Mouse (Mus musculus): ENCODE results near the gene Galt.

The Galt gene

DNA sequence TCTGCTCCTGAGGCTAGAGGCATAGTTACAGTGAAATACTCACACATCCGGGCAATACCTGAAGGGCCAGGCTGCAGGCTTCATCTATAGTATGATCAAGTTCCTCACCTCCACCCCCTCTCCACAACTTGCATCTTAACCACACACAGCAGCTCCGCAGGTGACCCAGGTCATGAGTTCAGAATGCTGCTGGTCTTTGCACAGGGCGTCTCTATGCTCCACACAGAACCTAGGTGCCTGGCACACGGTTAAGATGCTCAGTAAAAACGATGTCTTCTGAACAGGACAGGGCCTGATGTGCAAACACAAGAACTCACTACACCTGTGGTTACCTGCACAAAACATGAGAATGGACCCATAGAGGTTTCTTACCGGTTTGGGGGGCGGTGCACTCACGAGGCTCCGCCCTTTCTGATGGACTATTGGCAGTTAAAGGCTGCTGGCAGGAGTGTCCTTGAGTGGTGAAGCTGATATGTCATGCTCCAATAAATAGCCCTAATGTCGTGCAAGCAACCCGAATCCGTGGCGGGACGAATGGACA is at the start of gene Galt:
Gene Galt (plus strand): TSS at position 432 of the 541 bp plus-strand sequence.
- ATAC-seq (ENCODE audit: insufficient number of reproducible peaks, low FRiP score, low TSS enrichment): peak; percentile 52; the same call in 1 of the 2 replicates

DNA sequence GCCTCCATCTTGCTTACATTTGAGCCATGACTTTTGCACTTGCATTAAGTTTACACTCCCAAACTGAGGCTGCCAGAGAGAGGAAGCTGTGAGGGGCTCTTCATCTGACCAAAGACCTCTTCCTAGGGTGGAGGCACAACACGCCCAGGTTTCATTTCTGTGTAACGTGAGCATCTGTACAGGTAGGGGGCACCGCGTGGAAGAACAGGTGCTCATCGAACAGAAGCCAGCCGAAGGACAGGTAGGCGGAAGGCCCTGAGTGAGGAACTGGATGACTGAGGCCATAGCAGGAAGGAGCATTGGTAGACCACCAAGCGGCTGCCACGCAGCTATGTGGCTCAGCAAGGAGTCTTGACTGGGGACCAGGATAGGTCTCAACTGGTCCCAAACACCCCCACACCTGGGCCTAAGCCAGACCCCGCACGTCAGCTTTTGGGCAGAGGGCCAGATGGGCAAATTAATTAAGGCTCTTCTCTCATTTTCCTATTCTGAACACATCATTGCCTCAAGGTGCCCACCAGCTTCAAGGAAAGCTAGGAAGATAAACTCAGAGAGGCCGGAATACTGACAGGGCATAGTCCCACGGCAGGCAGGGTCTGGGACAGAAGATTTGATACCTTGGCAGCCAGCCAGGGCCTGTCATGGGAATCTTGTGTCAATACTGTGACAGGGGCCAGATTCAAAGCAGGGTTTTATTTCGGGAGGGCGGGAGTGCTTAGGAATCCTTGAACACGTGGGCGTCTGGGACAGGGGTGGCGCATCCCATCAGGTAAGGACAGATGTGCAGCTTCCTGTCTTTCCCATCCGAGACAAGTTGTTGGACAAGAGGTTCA is 48.9 kb upstream of the Galt start:
- ATAC-seq (ENCODE audit: insufficient number of reproducible peaks, low FRiP score, low TSS enrichment): no peak

DNA sequence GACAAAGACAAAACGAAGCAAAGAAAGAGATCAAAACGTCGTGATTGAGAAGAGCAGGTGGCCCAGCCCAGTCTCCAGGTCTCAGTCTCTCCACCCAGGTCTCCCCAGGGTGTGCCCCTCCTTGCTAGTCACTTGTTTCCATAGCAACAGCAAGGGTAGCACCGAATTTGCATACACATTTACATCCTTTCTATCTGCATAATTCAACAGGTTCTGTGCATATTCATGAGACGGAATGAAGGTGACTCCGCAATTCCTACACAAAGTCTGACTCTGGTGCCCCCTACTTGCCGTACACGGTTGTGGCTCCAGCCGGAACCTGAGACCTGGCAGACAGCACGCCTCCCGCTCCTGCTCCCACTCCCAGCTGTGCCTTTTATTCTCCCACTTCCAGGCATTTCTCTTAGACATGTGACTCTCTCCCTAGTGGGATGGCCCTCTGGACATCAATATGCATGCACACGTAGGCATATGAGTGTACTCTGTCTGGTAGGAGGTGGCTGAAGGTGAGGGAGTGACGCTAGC is 48.0 kb upstream of the Galt start:
- peak; percentile 59; the same call in 1 of the 2 replicates for ATAC-seq (ENCODE audit: insufficient number of reproducible peaks, low FRiP score, low TSS enrichment)

DNA sequence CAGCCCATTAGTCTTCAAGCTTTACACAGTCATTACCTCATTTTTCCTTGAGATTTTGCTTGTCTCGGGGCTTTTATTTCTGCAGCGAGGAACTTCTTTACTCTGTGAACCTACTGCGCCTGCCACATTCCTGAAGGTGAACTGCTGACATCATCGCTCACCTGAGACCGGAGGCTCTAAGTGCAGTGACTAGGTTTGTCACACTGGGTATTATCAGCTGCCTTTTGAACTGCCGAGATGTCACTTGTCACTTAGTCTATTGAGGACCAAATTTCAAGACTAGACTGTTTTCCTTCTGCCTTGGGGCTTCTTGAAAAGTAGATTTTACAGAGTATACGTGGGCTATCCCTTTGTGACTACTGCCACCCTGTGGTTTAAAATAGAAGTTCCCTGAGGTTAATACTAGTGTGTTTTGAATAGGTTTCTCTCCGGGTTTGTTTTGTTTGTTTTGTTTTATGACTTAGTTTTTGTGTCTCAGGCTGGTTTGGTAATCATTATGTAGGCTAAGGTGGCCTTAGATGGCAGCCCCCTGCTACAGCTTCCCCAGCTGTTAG is 46.8 kb upstream of the Galt start:
- no peak for ATAC-seq (ENCODE audit: insufficient number of reproducible peaks, low FRiP score, low TSS enrichment)

DNA sequence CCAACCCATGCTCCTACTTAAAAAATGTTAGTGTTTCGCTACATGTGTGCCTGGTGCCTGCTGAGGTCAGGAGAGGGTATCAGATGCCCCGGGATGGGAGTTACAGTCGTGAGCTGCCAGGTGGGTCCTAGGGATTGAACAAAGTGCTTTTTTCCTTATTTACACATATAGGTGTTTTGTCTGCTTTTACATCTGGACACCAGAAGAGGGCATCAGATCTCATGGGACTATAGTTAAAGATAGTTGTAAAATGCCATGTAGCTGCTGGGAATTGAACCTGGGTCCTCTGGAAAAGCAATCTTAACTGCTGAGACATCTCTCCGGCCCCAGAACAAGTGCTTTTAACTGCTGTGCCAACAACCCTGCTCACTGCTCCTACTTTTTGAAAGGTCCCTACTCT is 44.8 kb upstream of the Galt start:
- no peak for ATAC-seq (ENCODE audit: insufficient number of reproducible peaks, low FRiP score, low TSS enrichment)

DNA sequence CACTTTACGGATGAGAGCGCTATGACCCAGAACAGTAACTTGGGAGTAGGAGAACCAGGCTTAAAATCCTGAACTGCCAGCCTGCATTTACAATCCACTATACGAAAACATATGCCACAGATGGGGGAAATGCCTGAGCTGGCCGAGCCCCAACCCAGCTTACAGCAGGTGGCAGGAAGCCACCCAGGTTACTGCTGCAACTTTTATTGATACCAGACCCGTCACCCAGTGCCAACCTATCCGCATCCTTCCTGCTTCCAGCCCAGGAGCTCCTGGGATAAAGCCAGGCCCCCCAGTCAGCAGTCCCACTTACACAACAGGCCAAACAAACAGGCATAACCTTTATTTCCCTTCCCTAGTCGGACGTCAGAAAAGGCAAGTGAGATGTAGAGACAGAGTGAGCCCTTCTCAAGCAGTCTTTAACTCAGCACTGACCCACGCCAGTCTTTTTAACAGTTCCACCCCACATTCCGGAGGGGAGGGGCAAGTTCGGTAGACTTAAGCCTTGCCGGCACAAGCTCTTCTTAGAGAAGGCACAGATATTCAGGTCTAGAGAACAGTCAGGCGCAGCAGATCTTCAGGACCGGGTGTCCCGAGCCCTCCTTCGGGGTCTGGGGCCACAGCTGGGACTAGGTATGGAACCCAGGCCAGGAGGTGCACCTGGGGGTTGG is 43.2 kb upstream of the Galt start:
- no peak for ATAC-seq (ENCODE audit: insufficient number of reproducible peaks, low FRiP score, low TSS enrichment)

DNA sequence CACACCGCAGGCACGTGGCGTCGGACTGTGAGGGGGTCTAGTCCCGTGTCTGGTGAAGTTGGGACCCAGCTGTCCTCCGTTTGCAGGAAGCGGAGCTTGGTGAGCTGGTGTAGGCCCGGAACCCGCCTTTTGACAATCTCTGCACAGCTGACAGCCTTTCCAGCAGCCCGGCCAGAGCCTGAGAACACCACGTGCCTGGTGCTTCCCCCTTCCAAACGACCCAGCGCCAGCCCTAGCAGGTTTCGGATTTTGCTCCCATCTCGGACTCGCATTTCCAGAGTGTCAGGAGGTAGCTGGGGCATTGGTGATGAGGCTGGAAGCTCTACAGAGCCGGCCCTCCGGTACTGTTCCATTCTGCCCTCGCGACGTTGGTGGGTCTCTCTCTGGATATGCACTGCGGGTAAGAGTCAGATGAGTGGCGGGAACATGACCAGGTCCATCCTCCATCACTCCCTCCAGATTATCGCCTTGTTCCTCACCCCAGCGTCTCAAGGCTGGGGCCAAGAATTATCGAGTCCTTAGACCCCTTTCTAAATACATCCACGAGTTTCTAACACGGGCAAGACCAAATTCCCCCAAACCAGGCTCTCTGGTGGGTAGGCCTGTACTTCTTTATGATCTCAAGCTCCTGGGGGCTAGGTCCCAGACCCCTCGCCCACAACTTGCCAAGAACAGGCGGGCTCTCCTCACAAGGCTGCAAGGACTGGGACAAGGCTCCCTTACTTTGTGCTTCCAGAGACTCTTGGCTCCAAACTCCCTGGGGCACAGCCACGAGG is 42.4 kb upstream of the Galt start:
- ATAC-seq (ENCODE audit: insufficient number of reproducible peaks, low FRiP score, low TSS enrichment): no peak

DNA sequence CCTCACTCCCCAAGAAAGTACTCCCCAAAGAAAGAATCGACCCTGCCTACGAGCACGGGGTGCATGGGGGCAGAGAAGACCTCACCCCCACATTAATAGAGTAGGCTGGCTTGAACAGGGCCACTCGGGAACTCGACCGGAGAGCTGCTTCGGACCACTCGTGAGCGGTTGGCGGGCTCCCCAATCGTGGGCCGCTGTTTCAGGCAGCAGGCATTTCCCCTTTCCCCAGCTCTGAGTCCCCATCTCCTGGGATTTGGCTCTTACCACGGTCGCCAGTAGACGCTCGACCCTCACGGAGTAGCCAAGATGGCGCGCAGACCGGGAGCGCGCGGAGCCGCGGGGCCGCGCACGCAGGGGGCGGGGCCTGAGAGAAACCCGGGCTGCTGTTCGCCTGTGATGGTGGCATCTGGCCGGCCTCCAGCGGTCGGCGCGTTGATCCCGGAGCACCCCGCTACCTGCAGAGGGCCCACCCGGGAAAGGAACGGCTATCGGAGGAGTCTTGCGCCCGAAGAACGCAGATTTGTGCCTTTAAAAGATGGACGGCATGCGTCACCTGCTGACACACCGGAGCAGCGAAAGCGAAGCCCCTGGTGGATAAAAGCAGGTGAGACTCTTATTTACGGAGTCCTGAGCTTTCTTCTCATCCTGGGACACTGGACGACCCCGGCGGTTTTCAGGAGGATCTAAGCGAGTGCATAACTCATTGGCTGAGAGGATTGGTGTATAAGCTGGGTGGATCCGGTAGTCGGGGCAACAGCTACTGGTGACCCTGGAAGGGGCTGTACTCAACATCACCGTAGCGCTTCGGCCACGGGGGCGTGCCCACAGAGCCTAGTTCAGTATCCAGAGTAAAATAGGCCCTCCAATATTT is 41.6 kb upstream of the Galt start, which contains the start of gene Rpp25l:
Gene Rpp25l (minus strand): TSS at position 338 of the 871 bp plus-strand sequence.
- ATAC-seq (ENCODE audit: insufficient number of reproducible peaks, low FRiP score, low TSS enrichment): peak; percentile 38; the same call in 1 of the 2 replicates

DNA sequence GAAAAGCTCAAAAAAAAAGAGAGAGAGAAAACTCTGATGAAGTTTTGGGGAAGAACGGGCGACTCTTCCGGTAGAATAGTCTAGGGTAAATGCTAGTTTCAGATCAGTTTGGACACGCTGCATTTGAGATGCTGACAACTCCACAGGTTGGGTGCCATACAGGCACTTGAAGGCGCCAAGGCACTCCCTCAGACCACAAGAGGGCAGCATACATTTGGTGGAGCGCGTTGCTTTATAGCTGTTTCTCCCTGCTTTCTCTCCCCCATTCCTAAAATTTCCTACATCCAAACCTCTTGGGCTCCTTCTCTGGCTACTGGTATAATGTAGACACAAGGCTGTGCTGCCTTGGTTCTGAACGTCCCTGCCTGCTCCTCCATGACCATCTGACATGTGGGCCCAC is 40.8 kb upstream of the Galt start:
- 0 out of 2 replicates have a peak, but pooled peaks have one; percentile 24 for ATAC-seq (ENCODE audit: insufficient number of reproducible peaks, low FRiP score, low TSS enrichment)

DNA sequence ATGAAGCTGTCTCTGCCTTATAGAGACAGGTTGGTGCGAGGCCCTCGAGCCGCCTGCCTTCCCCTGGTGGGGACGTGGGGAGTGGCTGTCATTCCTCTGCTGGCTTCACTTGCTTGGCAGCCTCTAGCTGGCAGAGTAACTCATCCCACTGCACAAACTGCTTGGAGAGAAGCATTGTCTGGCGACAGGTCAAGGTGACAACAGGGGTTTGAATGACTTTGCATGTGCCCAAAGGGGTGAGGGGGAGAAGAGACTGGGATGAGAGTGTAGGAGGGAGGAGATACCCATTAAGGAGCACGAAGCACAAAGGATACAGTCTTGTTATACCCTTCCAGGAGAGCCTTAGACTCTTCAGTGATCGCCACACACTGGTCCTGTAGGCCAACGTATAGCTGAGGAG is 39.9 kb upstream of the Galt start:
- ATAC-seq (ENCODE audit: insufficient number of reproducible peaks, low FRiP score, low TSS enrichment): no peak

DNA sequence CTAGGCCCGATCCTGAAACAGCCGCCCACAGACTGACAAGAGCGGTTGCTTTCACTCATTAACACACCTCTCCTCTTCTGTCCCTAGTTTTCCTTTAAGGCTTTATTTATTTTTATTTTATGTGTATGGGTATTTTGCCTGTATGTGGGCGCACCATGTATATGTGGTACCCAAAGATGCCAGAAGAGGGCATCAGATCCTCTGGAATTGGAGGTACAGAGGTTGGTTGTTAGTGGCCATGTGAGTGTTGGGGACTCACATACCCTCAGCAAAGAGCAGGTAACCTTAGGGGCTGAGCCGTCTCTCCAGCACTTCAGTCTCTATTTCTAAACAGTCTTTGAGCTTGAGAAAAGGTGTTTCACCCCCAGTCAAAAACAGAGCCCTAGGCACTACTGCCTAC is 39.4 kb upstream of the Galt start:
- ATAC-seq (ENCODE audit: insufficient number of reproducible peaks, low FRiP score, low TSS enrichment): no peak

DNA sequence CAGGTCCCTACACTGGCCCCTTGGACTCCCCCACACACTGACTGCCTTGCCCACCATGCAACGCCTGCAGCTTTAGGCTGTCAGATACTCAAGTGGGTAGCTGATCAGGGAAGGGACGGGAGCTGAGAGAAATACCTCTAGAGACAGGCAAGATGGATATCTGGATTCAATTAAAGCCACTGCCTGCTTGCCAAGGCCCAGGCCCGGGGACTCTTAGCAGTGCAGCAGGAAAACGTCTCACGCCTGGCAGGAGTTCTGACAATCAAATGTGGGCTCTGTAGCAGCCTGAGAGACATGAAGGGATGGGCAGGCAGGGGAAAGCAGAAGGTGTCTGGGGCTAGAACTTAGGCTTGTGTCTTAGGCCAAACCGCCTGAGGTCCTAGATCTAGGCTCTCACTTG is 38.2 kb upstream of the Galt start:
- ATAC-seq (ENCODE audit: insufficient number of reproducible peaks, low FRiP score, low TSS enrichment): no peak

DNA sequence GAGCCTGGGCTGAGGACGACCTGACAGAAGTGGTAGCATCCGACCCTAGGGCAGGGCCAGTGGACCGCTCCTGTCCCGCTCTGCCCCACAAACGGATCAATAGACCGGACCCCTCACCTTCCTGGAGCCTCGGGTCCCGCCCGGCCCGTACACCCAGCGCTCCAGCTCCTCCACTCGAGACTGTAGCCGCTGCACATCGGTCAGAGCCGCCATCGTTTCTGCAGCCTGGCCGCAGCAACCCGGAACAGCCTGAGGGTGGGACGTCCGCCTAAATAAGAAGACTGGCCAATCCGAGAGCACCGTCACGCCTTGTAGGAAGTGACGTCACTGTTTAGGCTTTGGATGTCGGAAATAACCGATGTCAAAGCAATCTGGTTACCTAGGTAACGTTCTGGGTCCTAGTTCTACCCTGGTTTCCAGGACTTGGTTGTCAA is 32.1 kb upstream of the Galt start, which contains the start of gene Dctn3:
Gene Dctn3 (minus strand): TSS at position 253 of the 434 bp plus-strand sequence.
- ATAC-seq (ENCODE audit: insufficient number of reproducible peaks, low FRiP score, low TSS enrichment): peak; percentile 97

DNA sequence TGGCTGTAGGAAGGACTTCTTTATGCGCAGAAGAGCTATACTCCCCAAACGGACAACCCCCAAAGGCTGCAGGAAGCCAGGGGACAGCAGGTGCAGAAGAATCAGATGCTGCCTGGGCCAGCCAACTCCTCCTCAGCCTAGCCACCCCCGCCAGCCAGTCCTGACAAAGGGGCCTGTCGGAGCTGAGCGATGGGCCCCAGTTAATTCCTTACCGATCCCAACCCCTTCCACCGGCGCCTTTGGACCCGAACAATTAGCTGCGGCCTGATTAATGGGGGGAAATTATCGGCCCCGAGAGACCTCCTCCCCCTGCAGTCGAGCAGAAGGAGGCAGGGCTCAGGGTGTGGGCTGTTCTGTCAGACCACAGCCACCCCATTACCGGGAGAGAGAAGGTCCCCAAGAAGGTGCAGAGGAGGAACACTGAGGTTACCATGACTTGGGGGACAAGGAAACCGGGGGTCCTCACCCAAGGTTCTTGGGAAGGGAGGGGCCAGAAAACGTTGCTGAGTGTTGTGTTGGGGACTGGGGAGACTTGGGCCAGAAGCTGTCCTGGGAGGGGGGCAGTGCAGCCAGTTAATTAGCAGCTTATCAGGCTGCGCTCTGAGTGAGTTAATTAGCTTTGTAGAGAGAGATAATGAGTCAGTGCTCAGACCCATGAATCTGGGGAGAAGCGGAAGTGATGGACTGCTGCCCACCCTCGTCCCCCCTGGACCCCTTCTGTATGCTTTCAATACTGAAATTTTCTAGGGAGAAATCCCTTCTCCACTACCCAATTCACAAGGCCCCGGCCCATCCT is 28.0 kb upstream of the Galt start:
- no peak for ATAC-seq (ENCODE audit: insufficient number of reproducible peaks, low FRiP score, low TSS enrichment)

DNA sequence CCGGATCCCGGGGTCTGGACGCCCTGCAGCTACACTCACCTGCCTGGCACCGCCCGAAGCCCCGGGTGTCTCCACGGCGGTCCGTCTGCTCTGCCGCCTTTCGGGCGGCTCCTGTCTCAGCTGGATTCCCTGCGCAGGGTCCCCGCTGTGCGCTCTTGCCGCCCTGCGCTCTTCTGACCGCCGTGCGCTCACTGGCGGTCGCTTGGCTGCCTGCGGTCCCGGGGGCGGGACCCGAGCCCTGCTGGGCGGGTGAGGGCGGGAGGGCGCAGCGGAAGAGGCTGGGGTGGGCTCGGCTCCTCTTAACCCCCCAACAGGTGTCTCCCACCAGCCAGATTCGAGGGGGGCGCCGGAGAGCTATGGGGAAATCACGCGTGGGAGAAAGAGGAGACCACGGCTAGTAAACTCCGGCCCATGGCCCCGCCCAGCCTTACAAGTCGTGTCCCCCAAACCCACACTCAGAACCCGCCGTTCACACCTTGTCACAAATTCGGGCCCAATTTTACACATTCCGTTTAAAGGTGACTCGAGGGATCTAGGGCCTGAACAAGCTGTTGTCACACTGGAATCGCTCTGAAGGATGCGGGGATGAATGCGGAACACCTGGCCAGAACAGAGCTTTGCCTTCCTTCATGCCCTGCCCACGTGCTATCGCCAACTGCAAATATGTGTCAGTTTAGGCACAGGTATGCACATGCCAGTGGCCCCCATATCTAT is 23.8 kb upstream of the Galt start, which contains the start of gene Arid3c:
Gene Arid3c (minus strand): TSS at position 91 of the 714 bp plus-strand sequence.
- 0 out of 2 replicates have a peak, but pooled peaks have one; percentile 45 for ATAC-seq (ENCODE audit: insufficient number of reproducible peaks, low FRiP score, low TSS enrichment)

DNA sequence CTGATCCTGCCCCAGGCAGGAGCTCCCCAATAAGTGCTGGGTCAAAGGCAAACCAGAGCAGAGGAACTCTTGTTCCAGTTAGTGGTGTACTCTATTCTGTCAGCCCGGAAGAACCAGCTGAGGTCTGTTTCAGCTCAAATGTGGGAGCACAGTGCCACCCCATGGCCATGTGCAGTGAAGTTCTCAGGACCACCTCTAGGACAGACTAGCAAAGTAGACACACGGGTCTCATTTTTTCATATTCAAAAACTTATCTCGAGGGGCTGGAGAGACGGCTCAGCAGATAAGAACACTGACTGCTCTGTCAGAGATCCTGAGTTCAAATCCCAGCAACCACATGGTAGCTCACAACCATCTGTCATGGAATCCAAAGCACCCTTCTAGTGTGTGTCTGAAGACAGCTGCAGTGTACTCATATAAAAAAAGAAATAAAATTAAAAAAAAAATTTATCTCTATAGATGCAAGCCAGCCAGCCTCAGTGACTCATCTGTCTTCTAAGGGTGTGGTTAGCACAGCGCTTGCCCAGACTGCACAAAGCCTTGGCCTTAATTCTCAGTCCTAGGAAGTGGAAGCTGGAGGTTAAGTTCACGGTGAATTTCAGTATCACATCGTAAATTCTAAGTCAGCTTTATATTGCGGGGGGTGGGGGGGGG is 17.3 kb upstream of the Galt start:
- 0 out of 2 replicates have a peak, but pooled peaks have one; percentile 15 for ATAC-seq (ENCODE audit: insufficient number of reproducible peaks, low FRiP score, low TSS enrichment)

DNA sequence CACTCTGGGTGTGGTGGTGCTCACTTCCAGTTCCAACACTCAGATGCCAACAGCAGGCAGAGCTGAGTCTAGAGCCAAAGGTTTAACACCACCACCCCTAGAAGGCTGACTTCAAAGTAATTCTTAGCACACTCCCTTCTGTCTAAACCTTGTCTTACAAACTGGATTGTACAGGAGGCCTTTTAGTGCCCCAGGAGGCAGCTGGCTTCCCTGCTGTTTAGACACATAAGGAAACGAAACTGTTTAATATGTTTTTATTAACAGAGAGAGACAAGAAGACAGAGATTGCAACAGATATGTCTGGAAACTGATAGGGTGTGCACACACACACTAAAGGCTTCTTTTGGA is 16.8 kb upstream of the Galt start:
- ATAC-seq (ENCODE audit: insufficient number of reproducible peaks, low FRiP score, low TSS enrichment): no peak

All from cerebellum, adult (tissue).